Mouse (Mus musculus): ENCODE results near the gene Iqgap1.

GRCm38 (mm10) chr7:80666198-80666915 lies 159.4 kb downstream of the Iqgap1 start:
- TF ChIP-seq CTCF (IDR thresholded peaks at IDR 0.05; ENCODE audit: low read depth), result no peak
- no peak for TF ChIP-seq EP300 (IDR thresholded peaks at IDR 0.05; ENCODE audit: low read depth)

Data from liver, embryonic 14.5 days (tissue).